Mouse (Mus musculus): ENCODE results near the gene Ankef1.

DNA sequence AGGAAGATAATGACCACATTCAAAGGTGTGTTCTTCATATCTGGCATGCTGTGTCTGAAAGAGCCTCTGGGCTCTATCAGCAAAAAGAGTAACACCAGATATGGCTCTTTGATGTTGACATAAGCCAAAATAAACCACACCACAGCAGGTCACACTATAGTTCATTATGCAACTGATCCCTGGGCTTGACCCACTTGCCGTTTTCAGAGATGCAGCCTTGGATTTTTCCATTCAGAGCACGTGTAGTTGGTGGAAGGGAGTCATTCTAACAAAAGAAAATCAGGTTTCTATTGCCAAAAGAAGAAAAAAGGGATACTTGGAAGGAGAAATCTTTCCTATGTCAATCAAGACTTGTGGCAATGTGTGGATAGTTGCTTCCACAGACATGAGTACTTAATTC lies 87.1 kb downstream of the Ankef1 start:
- TF ChIP-seq ZNF384 (IDR thresholded peaks at IDR 0.05; ENCODE audit: low read depth, low read length) (no peak), MAFK (IDR thresholded peaks at IDR 0.05; ENCODE audit: insufficient read depth, low read depth, low read length) (no peak), ZC3H11A (IDR thresholded peaks at IDR 0.05; ENCODE audit: borderline replicate concordance, low read depth, low read length) (no peak)
